Mouse (Mus musculus): ENCODE results near the gene Enkd1. TPM values are rescaled to one million over a fixed set of nuclear protein-coding genes. Genes with fewer than 3 reads are reported as not detected.

The Enkd1 gene
- total RNA-seq, 2 experiments from 2014 or later: 1.6 to 1.7 TPM

- intact Hi-C loops (cut with DNase I; ENCODE audit: low total_unique reads): no loop called here
- no peak for DNase-seq
Observed at GRCm38 (mm10) chr8:105686551-105686950, 21.5 kb downstream of the Enkd1 start.

- DNase-seq: peak; percentile 65
- intact Hi-C loops (cut with DNase I; ENCODE audit: low total_unique reads): no loop called here
Observed at GRCm38 (mm10) chr8:105685796-105686308, 22.2 kb downstream of the Enkd1 start, which contains the start of gene Carmil2. Gene Carmil2 (plus strand): TSS chr8:105686274.

GRCm38 (mm10) chr8:105685325-105685724 is 22.7 kb downstream of the Enkd1 start:
- intact Hi-C loops (cut with DNase I; ENCODE audit: low total_unique reads): no loop called here
- no peak for DNase-seq

- DNase-seq: no peak
- intact Hi-C loops (cut with DNase I; ENCODE audit: low total_unique reads): no loop called here
Observed at GRCm38 (mm10) chr8:105677891-105678290, 30.1 kb downstream of the Enkd1 start.

- DNase-seq: no peak
- intact Hi-C loops (cut with DNase I; ENCODE audit: low total_unique reads): no loop called here
Observed at GRCm38 (mm10) chr8:105661167-105661566, 46.8 kb downstream of the Enkd1 start.

GRCm38 (mm10) chr8:105657641-105658040 is 50.4 kb downstream of the Enkd1 start:
- intact Hi-C loops (cut with DNase I; ENCODE audit: low total_unique reads): no loop called here
- DNase-seq: no peak

Other genes with a start within 250 kb of the Enkd1 start
- gene Tppp3, start 236.7 kb downstream of the Enkd1 start, total RNA-seq (2021): 100 to 1,000 TPM; 191 to 254 TPM
- gene Zdhhc1, start 211.3 kb downstream of the Enkd1 start, total RNA-seq (2021): 10 to 100 TPM; 10.1 to 11.2 TPM
- 1 to 10 TPM; 1.9 to 2.1 TPM for gene Hsd11b2, start 189.5 kb downstream of the Enkd1 start, total RNA-seq (2021)
- 10 to 100 TPM; 43.2 to 44.7 TPM for gene Atp6v0d1, start 142.2 kb downstream of the Enkd1 start, total RNA-seq (2021)
- gene Ripor1, start 103.0 kb downstream of the Enkd1 start, total RNA-seq (2021): 10 to 100 TPM; 18.9 to 20.6 TPM
- 10 to 100 TPM; 34.5 TPM for gene Ctcf, start 71.6 kb downstream of the Enkd1 start, total RNA-seq (2021)
- gene Agrp, start 70.8 kb downstream of the Enkd1 start, total RNA-seq (2021): 1 to 10 TPM in 1 of 2 experiments, under 1 TPM in 1; 0.73 to 1.7 TPM
- under 1 TPM; 0.18 to 0.35 TPM for gene Carmil2, start 21.9 kb downstream of the Enkd1 start, total RNA-seq (2021)
- 10 to 100 TPM in 1 of 2 experiments, 1 to 10 TPM in 1; 9.2 to 10.3 TPM for gene Acd, start 7.1 kb downstream of the Enkd1 start, total RNA-seq (2021)
- gene Pard6a, start 7.1 kb downstream of the Enkd1 start, total RNA-seq (2021): 1 to 10 TPM; 5.2 to 7.0 TPM
- not detected for gene 4933405L10Rik, start 555 bp downstream of the Enkd1 start, total RNA-seq (2021)
- 1 to 10 TPM; 7.8 to 7.9 TPM for gene Gfod2, start 50.5 kb upstream of the Enkd1 start, total RNA-seq (2021)
- gene Ranbp10, start 119.1 kb upstream of the Enkd1 start, total RNA-seq (2021): 10 to 100 TPM; 20.1 to 20.2 TPM
- not detected for gene Tsnaxip1, start 119.5 kb upstream of the Enkd1 start, total RNA-seq (2021)
- 1 to 10 TPM; 1.9 to 3.9 TPM for gene Cenpt, start 145.1 kb upstream of the Enkd1 start, total RNA-seq (2021)
- gene Thap11, start 146.9 kb upstream of the Enkd1 start, total RNA-seq (2021): 10 to 100 TPM; 19.6 to 22.7 TPM
- gene Nutf2, start 152.4 kb upstream of the Enkd1 start, total RNA-seq (2021): 10 to 100 TPM; 63.8 to 66.0 TPM
- gene Edc4, start 172.7 kb upstream of the Enkd1 start, total RNA-seq (2021): 10 to 100 TPM; 21.1 to 21.5 TPM
- under 1 TPM in 1 of 2 experiments, not detected in 1; 0.69 TPM for gene Nrn1l, start 185.4 kb upstream of the Enkd1 start, total RNA-seq (2021)
- 10 to 100 TPM; 12.8 to 13.8 TPM for gene Pskh1, start 192.2 kb upstream of the Enkd1 start, total RNA-seq (2021)
- gene Ctrl, start 225.7 kb upstream of the Enkd1 start, total RNA-seq (2021): not detected
- 10 to 100 TPM; 19.3 to 20.9 TPM for gene Psmb10, start 230.2 kb upstream of the Enkd1 start, total RNA-seq (2021)
- gene Lcat, start 235.2 kb upstream of the Enkd1 start, total RNA-seq (2021): under 1 TPM; 0.21 to 0.29 TPM

All from gastrocnemius, postnatal 14 days (tissue).